Mouse (Mus musculus) lung, adult 2 months (tissue): ENCODE measurements around the gene Itpk1.

Experiments
- CTCF ChIP-seq: fragments of 200-500 bp; IDR thresholded peaks from 2 replicates; pipeline ENCODE4 v1.5.1; 2011; ENCODE audit warnings: mild to moderate bottlenecking, low read length, control low read depth; ENCODE audit not compliant: insufficient read depth
- POLR2A ChIP-seq: fragments of 200-500 bp; IDR thresholded peaks from 2 replicates; pipeline ENCODE4 v1.6.1; 2011; ENCODE audit warnings: low read depth, mild to moderate bottlenecking, control low read depth, low read length, borderline replicate concordance; ENCODE audit errors: extremely low read depth

- TF ChIP-seq POLR2A (no peak), CTCF (no peak)
Observed at GRCm38 (mm10) chr12:102647839-102648564, 56.7 kb downstream of the Itpk1 start.
